Comparison of ENCODE assay signal across 14 mouse cellular contexts in the genomic region with DNA sequence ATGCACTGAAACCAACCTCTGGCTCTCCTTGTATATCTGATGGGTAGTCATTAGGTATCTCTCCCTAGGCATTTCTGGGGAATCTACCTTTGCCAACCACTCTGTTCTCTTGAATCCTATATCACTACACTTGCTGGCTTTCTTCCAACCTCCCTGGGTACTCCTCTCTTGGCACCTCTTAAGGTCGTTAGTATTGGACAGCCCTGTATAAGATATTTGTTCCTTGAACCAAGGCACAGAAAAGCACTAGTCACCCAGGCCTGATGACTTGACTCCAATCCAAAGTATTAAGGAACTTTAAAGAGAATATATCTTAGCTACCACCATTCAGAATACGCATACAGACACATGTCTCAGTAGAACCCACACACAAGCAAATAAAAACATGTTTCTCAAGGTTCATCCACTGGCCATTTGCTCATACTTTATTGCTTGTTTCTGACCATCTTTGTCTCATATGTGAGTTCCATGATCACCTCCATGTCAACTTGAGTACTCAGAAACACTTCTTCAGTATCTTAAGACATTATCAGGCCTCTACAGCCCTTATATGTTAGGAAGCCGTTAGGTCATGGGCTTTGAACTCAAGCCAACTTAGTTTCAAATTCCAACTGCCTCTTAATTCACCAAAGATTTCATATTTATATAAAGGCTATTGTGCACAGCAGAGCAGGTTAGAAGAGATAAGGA.
"Had no signal": no experiment of that assay in that cellular context is flagged by ENCODE, and none has a peak within 500 bp of the region (broad histone marks: within the 10 kb centered on the region; RNA-seq: fewer than 3 reads in every experiment).

No protein-coding gene starts in this region.

- H3K4me3 ChIP-seq: limb, embryonic 10.5 days; limb, embryonic 13.5 days; liver, embryonic 13.5 days; lung, embryonic 15.5 days; midbrain, embryonic 10.5 days had no signal

- H3K4me2 ChIP-seq: limb, embryonic 13.5 days; liver, embryonic 13.5 days; lung, embryonic 15.5 days had no signal

- H3K9ac ChIP-seq: limb, embryonic 13.5 days; liver, embryonic 13.5 days; lung, embryonic 15.5 days had no signal

- H3K36me3 ChIP-seq: limb, embryonic 10.5 days; limb, embryonic 13.5 days; liver, embryonic 13.5 days; lung, embryonic 15.5 days; midbrain, embryonic 10.5 days had no signal

- H3K9me3 ChIP-seq: limb, embryonic 10.5 days; limb, embryonic 13.5 days; liver, embryonic 13.5 days; lung, embryonic 15.5 days; midbrain, embryonic 10.5 days had no signal

- H3K27ac ChIP-seq: kidney, postnatal 0 days; limb, embryonic 10.5 days; limb, embryonic 13.5 days; liver, embryonic 13.5 days; lung, embryonic 15.5 days; midbrain, embryonic 10.5 days had no signal

- H3K4me1 ChIP-seq: limb, embryonic 10.5 days; limb, embryonic 13.5 days; midbrain, embryonic 10.5 days had no signal

- H3K27me3 ChIP-seq: limb, embryonic 13.5 days; liver, embryonic 13.5 days; lung, embryonic 15.5 days had no signal

- ATAC-seq: intestine, postnatal 0 days had no signal

- DNase-seq: kidney, adult 2 months; kidney, postnatal 36 days; liver, embryonic 13.5 days; lung, postnatal 10 days; lung, postnatal 4 days; midbrain, embryonic 14.5 days; thymus, adult 18-20 months; thymus, postnatal 36 days had no signal
